Mouse (Mus musculus): ENCODE measurements around the gene Nr3c2.
A peak's percentile ranks its signal among the peaks of the same experiment; 100 is the strongest.

The Nr3c2 gene

GRCm38 (mm10) chr8:77082687-77083086 lies 183.4 kb downstream of the Nr3c2 start:
- DNase-seq: no peak

GRCm38 (mm10) chr8:77086036-77086435 lies 186.8 kb downstream of the Nr3c2 start:
- no peak for DNase-seq

- no peak for DNase-seq
Observed at GRCm38 (mm10) chr8:77096721-77097120, 197.5 kb downstream of the Nr3c2 start.

- DNase-seq: no peak
Observed at GRCm38 (mm10) chr8:77098101-77098500, 198.9 kb downstream of the Nr3c2 start.

- peak; percentile 67 to 84 for DNase-seq
Observed at GRCm38 (mm10) chr8:77100370-77100769, 201.1 kb downstream of the Nr3c2 start.

GRCm38 (mm10) chr8:77102879-77103278 lies 203.6 kb downstream of the Nr3c2 start:
- DNase-seq: no peak

- DNase-seq: no peak
Observed at GRCm38 (mm10) chr8:77112719-77113118, 213.5 kb downstream of the Nr3c2 start.

GRCm38 (mm10) chr8:77114769-77115168 lies 215.5 kb downstream of the Nr3c2 start:
- no peak for DNase-seq

- DNase-seq: no peak
Observed at GRCm38 (mm10) chr8:77116419-77117079, 217.3 kb downstream of the Nr3c2 start.

GRCm38 (mm10) chr8:77120810-77121570 lies 221.7 kb downstream of the Nr3c2 start:
- peak; percentile 51 to 84 for DNase-seq

GRCm38 (mm10) chr8:77121571-77121890 lies 222.3 kb downstream of the Nr3c2 start:
- peak in 1 of 2 experiments; percentile 23 for DNase-seq

GRCm38 (mm10) chr8:77122300-77122699 lies 223.1 kb downstream of the Nr3c2 start:
- no peak for DNase-seq

- no peak for DNase-seq
Observed at GRCm38 (mm10) chr8:77125777-77126176, 226.5 kb downstream of the Nr3c2 start.

- no peak for DNase-seq
Observed at GRCm38 (mm10) chr8:77128006-77128405, 228.8 kb downstream of the Nr3c2 start.

- DNase-seq: peak; percentile 86 to 94
Observed at GRCm38 (mm10) chr8:77132903-77133637, 233.8 kb downstream of the Nr3c2 start.

- DNase-seq: no peak
Observed at GRCm38 (mm10) chr8:77133797-77134385, 234.6 kb downstream of the Nr3c2 start.

GRCm38 (mm10) chr8:77145285-77145684 lies 246.0 kb downstream of the Nr3c2 start:
- no peak for DNase-seq

- DNase-seq: peak in 1 of 2 experiments; percentile 36
Observed at GRCm38 (mm10) chr8:77154496-77154895, 255.3 kb downstream of the Nr3c2 start.

- no peak for DNase-seq
Observed at GRCm38 (mm10) chr8:77169320-77169719, 270.1 kb downstream of the Nr3c2 start.

- DNase-seq: no peak
Observed at GRCm38 (mm10) chr8:77169757-77170438, 270.7 kb downstream of the Nr3c2 start.

GRCm38 (mm10) chr8:77170439-77170759 lies 271.2 kb downstream of the Nr3c2 start:
- no peak for DNase-seq

GRCm38 (mm10) chr8:77173075-77173657 lies 273.9 kb downstream of the Nr3c2 start:
- no peak for DNase-seq

GRCm38 (mm10) chr8:77173736-77174135 lies 274.5 kb downstream of the Nr3c2 start:
- DNase-seq: no peak

All from kidney, adult 8-10 months (tissue).